Mouse (Mus musculus): ENCODE measurements at regions not wholly inside any gene's neighbourhood (a gene's known extent, or its start where the extent isn't known, plus 50 kb on each side); places are given as distances from the start of the nearest gene placed in this dataset.
"Not testable (repeated sequence)": the region's sequence is repeated elsewhere in the genome, so short reads cannot be mapped to it uniquely, and the experiment has no call there.

DNA sequence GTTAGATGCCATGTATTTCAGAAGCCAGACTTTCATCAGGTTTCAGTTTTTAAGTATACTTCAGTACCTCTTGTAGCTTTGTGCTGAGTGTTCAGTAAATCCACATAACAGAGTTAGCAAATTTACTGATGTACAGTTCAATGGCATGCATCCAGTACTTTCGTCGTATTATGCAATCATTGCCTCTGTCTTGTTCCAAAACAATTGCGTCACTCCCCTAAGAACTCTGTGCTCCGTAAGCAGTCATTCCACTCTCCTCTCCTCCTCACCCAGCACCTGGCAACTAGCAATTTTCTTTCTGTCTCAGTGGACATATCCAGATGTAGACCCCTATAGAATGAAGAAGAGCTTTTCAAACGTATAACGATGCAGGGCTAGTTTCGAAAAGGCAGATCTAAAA, 209.5 kb downstream of the Bmp2 start:
- no peak for DNase-seq (ENCODE audit: low spot score)
- Histone ChIP-seq H3K4me3 (no peak overlapping the region), H3K27ac (no peak overlapping the region), H3K36me3 (no peaks in the 10 kb centered on the region), H3K27me3 (ENCODE audit: insufficient read depth, poor library complexity, severe bottlenecking) (no peaks in the 10 kb centered on the region), H3K9me3 (no peaks in the 10 kb centered on the region), H3K4me1 (replicated peaks) (no peaks in the 10 kb centered on the region)
- 92% methylated on average over 7 of the region's 7 CpGs for WGBS

DNA sequence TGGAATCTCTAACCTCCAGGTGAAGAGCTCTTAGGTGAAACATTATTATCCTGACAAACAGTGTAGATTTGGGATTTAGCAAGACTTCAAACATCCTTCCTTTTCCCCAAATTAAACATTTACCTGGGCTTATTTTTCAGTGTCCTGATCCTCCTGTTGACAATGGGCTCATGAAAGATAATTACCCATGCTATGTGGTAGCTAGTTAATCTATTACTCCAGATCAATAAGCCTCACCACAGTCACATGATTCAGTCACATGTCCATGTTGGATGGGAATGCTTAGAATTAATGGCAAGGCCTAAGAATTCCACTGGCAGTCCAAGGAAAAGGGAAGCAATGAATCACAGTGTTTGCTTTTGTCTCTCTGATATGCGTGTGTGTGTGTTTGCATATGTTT, 216.6 kb downstream of the Bmp2 start:
- no peak for DNase-seq (ENCODE audit: low spot score)
- Histone ChIP-seq H3K9me3 (no peaks in the 10 kb centered on the region), H3K4me1 (replicated peaks) (no peaks in the 10 kb centered on the region), H3K36me3 (no peaks in the 10 kb centered on the region), H3K27ac (no peak overlapping the region), H3K4me3 (no peak overlapping the region), H3K27me3 (ENCODE audit: insufficient read depth, poor library complexity, severe bottlenecking) (no peaks in the 10 kb centered on the region)
- WGBS, result 91% methylated on average over 1 of the region's 1 CpGs

GRCm38 (mm10) chr2:133783588-133784342, 231.8 kb downstream of the Bmp2 start:
- no peak overlapping the region for H3K27ac ChIP-seq
- H3K9me3 ChIP-seq, result no peaks in the 10 kb centered on the region
- WGBS, result 72% methylated on average over 7 of the region's 7 CpGs
- H3K36me3 ChIP-seq, result no peaks in the 10 kb centered on the region
- no peak for DNase-seq (ENCODE audit: low spot score)
- H3K4me1 ChIP-seq (replicated peaks), result no peaks in the 10 kb centered on the region
- no peaks in the 10 kb centered on the region for H3K27me3 ChIP-seq (ENCODE audit: insufficient read depth, poor library complexity, severe bottlenecking)
- no peak overlapping the region for H3K4me3 ChIP-seq

DNA sequence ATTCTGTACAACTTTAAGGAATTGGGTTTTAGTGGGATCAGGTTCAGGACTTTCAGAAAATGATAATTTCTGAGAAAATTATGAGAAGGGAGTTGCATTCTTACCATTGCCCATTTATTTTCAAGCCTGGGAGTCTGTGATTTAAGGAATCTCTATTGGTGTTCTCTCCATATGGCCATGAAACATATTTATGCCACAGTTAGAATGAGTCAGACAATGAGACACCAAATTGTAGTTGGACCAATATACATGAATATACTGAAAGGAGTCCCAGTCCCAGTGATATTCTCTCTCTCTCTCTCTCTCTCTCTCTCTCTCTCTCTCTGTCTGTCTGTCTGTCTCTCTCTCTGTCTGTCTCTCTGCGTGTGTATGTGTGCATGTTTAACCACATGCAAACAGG, 239.1 kb downstream of the Bmp2 start:
- H3K4me3 ChIP-seq, result no peak overlapping the region
- H3K9me3 ChIP-seq, result no peaks in the 10 kb centered on the region
- no peaks in the 10 kb centered on the region for H3K4me1 ChIP-seq (replicated peaks)
- no peaks in the 10 kb centered on the region for H3K36me3 ChIP-seq
- no peaks in the 10 kb centered on the region for H3K27me3 ChIP-seq (ENCODE audit: insufficient read depth, poor library complexity, severe bottlenecking)
- no peak for DNase-seq (ENCODE audit: low spot score)
- WGBS, result 75% methylated on average over 1 of the region's 1 CpGs
- H3K27ac ChIP-seq, result no peak overlapping the region

- Histone ChIP-seq H3K27me3 (ENCODE audit: insufficient read depth, poor library complexity, severe bottlenecking) (no peaks in the 10 kb centered on the region), H3K9me3 (no peaks in the 10 kb centered on the region), H3K27ac (no peak overlapping the region), H3K4me1 (replicated peaks) (no peaks in the 10 kb centered on the region), H3K36me3 (no peaks in the 10 kb centered on the region), H3K4me3 (no peak overlapping the region)
- peak; percentile 6 for DNase-seq (ENCODE audit: low spot score)
- WGBS, result 28% methylated on average over 2 of the region's 2 CpGs
Observed at GRCm38 (mm10) chr2:133793293-133793692, 241.3 kb downstream of the Bmp2 start.

DNA sequence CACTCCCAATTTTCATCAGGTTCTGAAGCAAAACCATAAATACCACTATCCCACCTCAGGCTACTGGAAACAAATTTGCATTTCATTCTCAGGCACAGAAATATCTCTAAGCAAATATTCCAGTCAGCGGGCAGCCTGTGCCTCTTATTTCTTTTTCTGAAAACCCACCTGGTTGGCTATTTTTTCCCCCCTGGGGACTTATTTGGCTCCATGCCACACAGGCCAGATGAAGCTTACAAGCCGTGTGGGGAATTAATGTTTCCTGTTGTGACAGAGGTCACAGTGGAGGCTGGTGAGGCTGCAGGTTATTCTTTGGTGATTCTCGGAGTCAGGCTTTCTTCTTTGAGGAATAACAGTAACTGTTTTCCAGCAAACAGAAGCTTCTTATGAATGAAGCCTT, 250.7 kb downstream of the Bmp2 start:
- Histone ChIP-seq H3K4me1 (replicated peaks) (no peaks in the 10 kb centered on the region), H3K9me3 (no peaks in the 10 kb centered on the region), H3K4me3 (no peak overlapping the region), H3K27ac (no peak overlapping the region), H3K36me3 (no peaks in the 10 kb centered on the region), H3K27me3 (ENCODE audit: insufficient read depth, poor library complexity, severe bottlenecking) (no peaks in the 10 kb centered on the region)
- no peak for DNase-seq (ENCODE audit: low spot score)
- 59% methylated on average over 3 of the region's 3 CpGs for WGBS

DNA sequence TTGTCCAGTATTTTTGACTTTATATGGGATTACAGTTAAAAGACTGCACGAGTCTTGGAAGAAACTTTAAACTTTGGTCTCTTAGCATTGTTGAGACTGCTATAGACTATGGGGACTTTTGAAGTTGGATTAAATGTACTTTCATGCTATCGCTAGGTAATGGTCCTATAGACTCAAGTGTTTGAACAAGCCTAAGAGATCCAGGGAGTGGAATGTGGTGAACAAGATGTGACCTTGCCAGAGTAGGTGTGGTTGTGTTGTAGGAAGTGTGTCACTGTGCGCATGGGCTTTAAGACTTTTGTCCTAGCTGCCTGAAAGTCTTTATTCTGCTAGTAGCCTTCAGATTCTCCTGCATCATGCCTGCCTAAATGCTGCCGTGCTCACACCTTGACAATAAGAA, 269.5 kb downstream of the Bmp2 start:
- no peak overlapping the region for H3K4me3 ChIP-seq
- H3K27ac ChIP-seq, result no peak overlapping the region
- 89% methylated on average over 4 of the region's 4 CpGs for WGBS
- no peaks in the 10 kb centered on the region for H3K36me3 ChIP-seq
- no peaks in the 10 kb centered on the region for H3K4me1 ChIP-seq (replicated peaks)
- DNase-seq (ENCODE audit: low spot score), result no peak
- no peaks in the 10 kb centered on the region for H3K9me3 ChIP-seq
- H3K27me3 ChIP-seq (ENCODE audit: insufficient read depth, poor library complexity, severe bottlenecking), result no peaks in the 10 kb centered on the region

DNA sequence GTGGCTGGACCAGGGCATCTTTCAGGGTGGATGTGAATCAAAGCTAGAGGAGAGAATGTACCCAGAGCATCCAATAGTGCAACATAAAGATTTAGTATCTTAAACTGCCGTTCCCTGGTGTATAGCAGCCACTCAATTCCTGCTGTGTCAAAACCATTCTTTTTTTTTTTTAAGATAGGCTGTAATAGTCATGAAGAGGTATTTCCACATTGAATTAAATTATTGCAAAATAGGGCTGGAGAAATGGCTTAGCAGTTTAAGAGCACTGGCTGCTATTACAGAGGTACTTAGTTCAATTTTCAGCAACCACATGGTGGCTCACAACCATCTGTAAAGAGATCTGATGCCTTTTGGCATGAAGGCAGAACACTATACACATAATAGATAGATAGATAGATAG, 277.4 kb downstream of the Bmp2 start:
- Histone ChIP-seq H3K36me3 (no peaks in the 10 kb centered on the region), H3K4me1 (replicated peaks) (no peaks in the 10 kb centered on the region), H3K27ac (no peak overlapping the region), H3K9me3 (no peaks in the 10 kb centered on the region), H3K4me3 (no peak overlapping the region), H3K27me3 (ENCODE audit: insufficient read depth, poor library complexity, severe bottlenecking) (no peaks in the 10 kb centered on the region)
- WGBS, result 85% methylated on average over 1 of the region's 1 CpGs
- DNase-seq (ENCODE audit: low spot score), result no peak

GRCm38 (mm10) chr2:133850485-133850884, 298.5 kb downstream of the Bmp2 start:
- no peak for DNase-seq (ENCODE audit: low spot score)
- Histone ChIP-seq H3K36me3 (no peaks in the 10 kb centered on the region), H3K4me3 (no peak overlapping the region), H3K27ac (no peak overlapping the region), H3K4me1 (replicated peaks) (no peaks in the 10 kb centered on the region), H3K9me3 (no peaks in the 10 kb centered on the region), H3K27me3 (ENCODE audit: insufficient read depth, poor library complexity, severe bottlenecking) (no peaks in the 10 kb centered on the region)

GRCm38 (mm10) chr2:133874982-133875381, 323.0 kb downstream of the Bmp2 start:
- not testable (repeated sequence) for H3K4me3 ChIP-seq; H3K36me3 ChIP-seq; H3K27me3 ChIP-seq (ENCODE audit: insufficient read depth, poor library complexity, severe bottlenecking); H3K4me1 ChIP-seq (replicated peaks); DNase-seq (ENCODE audit: low spot score); H3K27ac ChIP-seq; H3K9me3 ChIP-seq
- WGBS, result 90% methylated on average over 8 of the region's 8 CpGs

DNA sequence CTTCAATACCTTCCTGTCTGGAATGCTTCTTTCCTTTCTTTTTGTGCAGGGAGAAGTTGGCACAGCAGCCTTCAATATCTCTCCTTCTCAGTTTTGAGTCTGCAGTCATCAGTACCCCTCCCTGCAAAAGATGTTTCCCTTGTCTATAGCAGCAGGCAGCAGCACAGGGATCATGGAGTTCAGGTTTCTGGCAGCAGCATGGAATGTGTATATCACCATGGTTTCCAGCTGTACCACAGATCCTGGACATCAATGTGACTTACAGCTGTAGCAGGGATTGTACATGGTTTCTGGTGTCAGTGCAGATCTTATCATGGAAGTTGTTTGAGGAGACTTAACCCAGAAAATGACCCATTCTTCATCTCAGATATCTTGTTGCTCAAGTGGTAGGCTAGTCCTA, 331.7 kb downstream of the Bmp2 start:
- no peak for DNase-seq (ENCODE audit: low spot score)
- H3K27me3 ChIP-seq (ENCODE audit: insufficient read depth, poor library complexity, severe bottlenecking), result no peaks in the 10 kb centered on the region

DNA sequence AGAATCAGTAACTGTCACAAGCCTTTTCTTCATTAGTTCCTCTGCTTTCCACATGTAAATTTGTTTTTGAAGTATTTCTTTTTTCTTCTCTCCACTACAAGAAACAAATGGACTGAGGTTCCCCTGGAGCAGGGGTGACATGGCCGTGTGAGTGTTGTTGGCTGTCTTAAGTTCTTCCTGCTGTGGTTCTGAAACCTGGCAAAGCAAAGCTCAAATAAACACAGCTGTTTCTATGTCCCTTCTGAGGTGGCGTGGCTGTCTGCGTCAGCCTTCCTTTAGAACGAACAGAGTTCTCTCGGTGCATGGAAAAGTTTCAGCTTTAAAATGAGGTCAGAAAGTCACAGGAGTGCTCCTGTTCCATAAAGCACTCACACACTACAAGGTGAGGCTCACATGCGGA, 354.3 kb downstream of the Bmp2 start:
- 0 out of 2 replicates have a peak, but pooled peaks cover 2% of the 10 kb centered on the region for H3K4me1 ChIP-seq (replicated peaks)
- no peaks in the 10 kb centered on the region for H3K9me3 ChIP-seq
- 76% methylated on average over 6 of the region's 6 CpGs for WGBS
- H3K36me3 ChIP-seq, result no peaks in the 10 kb centered on the region
- no peak for DNase-seq (ENCODE audit: low spot score)
- no peak overlapping the region for H3K4me3 ChIP-seq
- no peaks in the 10 kb centered on the region for H3K27me3 ChIP-seq (ENCODE audit: insufficient read depth, poor library complexity, severe bottlenecking)
- no peak overlapping the region for H3K27ac ChIP-seq

More for the DNA sequence above, 331.7 kb downstream of the Bmp2 start:
- no peaks in the 10 kb centered on the region for H3K9me3 ChIP-seq
- H3K4me3 ChIP-seq, result no peak overlapping the region
- H3K27ac ChIP-seq, result no peak overlapping the region
- H3K4me1 ChIP-seq (replicated peaks), result no peaks in the 10 kb centered on the region
- no peaks in the 10 kb centered on the region for H3K36me3 ChIP-seq
